Mouse (Mus musculus): ENCODE results near the gene Wdr73. TPM values are rescaled to one million over a fixed set of nuclear protein-coding genes. Genes with fewer than 3 reads are reported as not detected.

Wdr73 gene
- polyA plus RNA-seq, 1 experiment: 15.1 TPM

DNA sequence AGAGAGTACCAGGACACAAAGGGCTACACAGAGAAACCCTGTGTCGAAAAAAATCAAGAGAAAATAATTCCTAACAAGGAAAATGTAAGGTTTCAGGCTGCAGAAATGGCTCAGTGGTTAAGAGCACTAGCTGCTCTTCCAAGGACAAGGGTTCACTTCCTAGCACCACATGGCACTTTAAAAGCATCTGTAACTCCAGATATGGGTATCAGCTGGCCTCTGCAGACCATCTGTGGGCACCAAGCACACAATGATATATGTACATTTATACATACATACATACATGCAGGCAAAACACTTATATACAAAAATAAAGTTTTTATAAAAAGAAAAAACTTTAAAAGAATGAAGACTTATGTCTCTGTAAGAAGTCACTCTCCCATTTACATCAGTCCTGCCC, 34.8 kb upstream of the Wdr73 start:
- no peak for TF ChIP-seq USF1 (IDR thresholded peaks at IDR 0.05; ENCODE audit: low read depth)
- TF ChIP-seq TCF3 (IDR thresholded peaks at IDR 0.05; ENCODE audit: insufficient read length, low read depth): no peak
- no peak for TF ChIP-seq TCF12 (IDR thresholded peaks at IDR 0.05; ENCODE audit: insufficient read depth, poor library complexity, severe bottlenecking)
- TF ChIP-seq REST (IDR thresholded peaks at IDR 0.05; ENCODE audit: insufficient read depth, insufficient read length): no peak
- TF ChIP-seq POLR2A (IDR thresholded peaks at IDR 0.05; ENCODE audit: insufficient read length, low read depth): no peak
- no peak for TF ChIP-seq E2F4 (IDR thresholded peaks at IDR 0.05; ENCODE audit: insufficient read depth)
- Histone ChIP-seq H3ac (ENCODE audit: control insufficient read depth, insufficient read length) (no peak overlapping the region), H3K27me3 (ENCODE audit: control insufficient read depth, insufficient read depth, insufficient read length) (no peaks in the 10 kb centered on the region), H3K4me3 (no peak overlapping the region), H3K36me3 (ENCODE audit: control insufficient read depth, insufficient read depth) (peaks cover 22% of the 10 kb centered on the region), H3K4me2 (ENCODE audit: low read depth) (no peak overlapping the region), H3K79me2 (ENCODE audit: control insufficient read depth, insufficient read depth) (peaks cover 43% of the 10 kb centered on the region)

GRCm38 (mm10) chr7:80932777-80933176, 31.7 kb upstream of the Wdr73 start:
- Histone ChIP-seq H3K79me2 (ENCODE audit: control insufficient read depth, insufficient read depth) (peaks cover 22% of the 10 kb centered on the region), H3K4me2 (ENCODE audit: low read depth) (no peak overlapping the region), H3K36me3 (ENCODE audit: control insufficient read depth, insufficient read depth) (peaks cover 25% of the 10 kb centered on the region), H3K4me3 (no peak overlapping the region), H3ac (ENCODE audit: control insufficient read depth, insufficient read length) (no peak overlapping the region), H3K27me3 (ENCODE audit: control insufficient read depth, insufficient read depth, insufficient read length) (no peaks in the 10 kb centered on the region)
- no peak for TF ChIP-seq MYOG (IDR thresholded peaks at IDR 0.05; ENCODE audit: control insufficient read depth in 1 of 3, insufficient read depth in 1 of 3, insufficient read length in 2 of 3, low read depth in 2 of 3)
- no peak for TF ChIP-seq MYOD1 (IDR thresholded peaks at IDR 0.05; ENCODE audit: control insufficient read depth in 1 of 3, insufficient read length in 2 of 3, low read depth in 2 of 3)
- TF ChIP-seq E2F4 (IDR thresholded peaks at IDR 0.05; ENCODE audit: insufficient read depth): no peak
- no peak for TF ChIP-seq TCF12 (IDR thresholded peaks at IDR 0.05; ENCODE audit: insufficient read depth, poor library complexity, severe bottlenecking)

DNA sequence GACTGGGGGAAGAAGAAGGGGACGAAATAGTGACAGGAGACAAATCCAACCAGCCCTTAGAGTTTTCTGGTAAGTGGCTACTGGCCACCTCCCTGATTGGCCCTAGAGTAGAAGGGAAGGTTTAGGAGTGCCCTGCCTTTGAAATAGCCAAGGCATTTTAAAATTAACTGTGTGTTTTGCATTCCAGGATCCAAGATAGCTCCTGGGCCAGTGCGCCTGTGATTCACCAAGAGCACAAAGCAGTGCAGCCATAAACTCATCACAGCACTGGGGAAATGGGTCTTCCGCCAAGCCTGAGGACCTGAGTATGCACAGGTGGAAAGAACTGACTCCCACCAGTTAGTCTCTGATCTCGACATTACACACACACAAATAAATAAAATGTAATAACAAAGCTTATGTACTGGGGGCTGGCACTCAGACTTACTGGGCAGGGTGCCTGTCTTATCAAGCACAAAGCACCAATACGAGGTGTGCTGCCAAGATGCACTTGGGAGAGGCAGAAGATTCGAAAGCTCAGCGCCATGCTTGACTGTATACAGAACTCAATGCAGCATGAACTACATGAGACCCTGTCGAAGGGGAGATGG, 30.6 kb upstream of the Wdr73 start:
- peaks cover 33% of the 10 kb centered on the region for H3K36me3 ChIP-seq (ENCODE audit: control insufficient read depth, insufficient read depth)
- no peaks in the 10 kb centered on the region for H3K27me3 ChIP-seq (ENCODE audit: control insufficient read depth, insufficient read depth, insufficient read length)
- H3K4me3 ChIP-seq: no peak overlapping the region
- H3K4me2 ChIP-seq (ENCODE audit: low read depth): no peak overlapping the region
- no peak overlapping the region for H3ac ChIP-seq (ENCODE audit: control insufficient read depth, insufficient read length)
- no peak for TF ChIP-seq CEBPB (IDR thresholded peaks at IDR 0.05; ENCODE audit: insufficient read depth, poor library complexity, severe bottlenecking)
- no peak for TF ChIP-seq MYOD1 (IDR thresholded peaks at IDR 0.05; ENCODE audit: control insufficient read depth in 1 of 3, insufficient read length in 2 of 3, low read depth in 2 of 3)
- TF ChIP-seq USF1 (IDR thresholded peaks at IDR 0.05; ENCODE audit: low read depth): no peak
- TF ChIP-seq POLR2AphosphoS2 (IDR thresholded peaks at IDR 0.05; ENCODE audit: insufficient read length, low read depth): no peak
- TF ChIP-seq POLR2A (IDR thresholded peaks at IDR 0.05; ENCODE audit: insufficient read length, low read depth): no peak
- no peak for TF ChIP-seq MAX (IDR thresholded peaks at IDR 0.05; ENCODE audit: low read depth)
- TF ChIP-seq TCF3 (IDR thresholded peaks at IDR 0.05; ENCODE audit: insufficient read length, low read depth): no peak
- TF ChIP-seq SRF (IDR thresholded peaks at IDR 0.05; ENCODE audit: control insufficient read depth, insufficient read length, low read depth): no peak
- TF ChIP-seq E2F4 (IDR thresholded peaks at IDR 0.05; ENCODE audit: insufficient read depth): no peak
- no peak for TF ChIP-seq TCF12 (IDR thresholded peaks at IDR 0.05; ENCODE audit: insufficient read depth, poor library complexity, severe bottlenecking)
- no peak for TF ChIP-seq MYOG (IDR thresholded peaks at IDR 0.05; ENCODE audit: control insufficient read depth in 1 of 3, insufficient read depth in 1 of 3, insufficient read length in 2 of 3, low read depth in 2 of 3)
- H3K79me2 ChIP-seq (ENCODE audit: control insufficient read depth, insufficient read depth): peaks cover 17% of the 10 kb centered on the region

DNA sequence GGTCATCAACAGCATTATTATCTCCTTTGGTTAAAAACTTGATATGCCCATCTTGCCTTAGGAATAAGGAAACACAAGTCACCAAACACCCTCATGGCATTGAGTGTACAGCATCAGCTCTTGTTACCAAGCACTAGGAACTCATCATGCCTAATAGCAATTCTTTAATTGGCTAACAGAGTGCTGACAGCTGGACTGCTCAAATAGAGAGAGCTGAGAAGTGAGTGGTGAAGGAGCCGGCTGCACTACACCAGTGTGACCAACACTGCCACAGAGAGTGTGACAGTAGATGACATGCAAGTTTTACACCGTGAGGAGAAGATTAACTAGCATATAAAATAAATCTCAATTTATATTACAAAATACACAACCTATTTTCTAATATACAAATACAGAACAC, 22.1 kb upstream of the Wdr73 start:
- Histone ChIP-seq H3K79me2 (ENCODE audit: control insufficient read depth, insufficient read depth) (no peaks in the 10 kb centered on the region), H3K36me3 (ENCODE audit: control insufficient read depth, insufficient read depth) (peaks cover 24% of the 10 kb centered on the region), H3ac (ENCODE audit: control insufficient read depth, insufficient read length) (no peak overlapping the region), H3K4me2 (ENCODE audit: low read depth) (no peak overlapping the region), H3K4me3 (no peak overlapping the region), H3K27me3 (ENCODE audit: control insufficient read depth, insufficient read depth, insufficient read length) (no peaks in the 10 kb centered on the region)
- TF ChIP-seq POLR2AphosphoS2 (IDR thresholded peaks at IDR 0.05; ENCODE audit: insufficient read length, low read depth) (no peak), TCF12 (IDR thresholded peaks at IDR 0.05; ENCODE audit: insufficient read depth, poor library complexity, severe bottlenecking) (no peak), TCF3 (IDR thresholded peaks at IDR 0.05; ENCODE audit: insufficient read length, low read depth) (no peak), REST (IDR thresholded peaks at IDR 0.05; ENCODE audit: insufficient read depth, insufficient read length) (no peak), MYOG (IDR thresholded peaks at IDR 0.05; ENCODE audit: control insufficient read depth in 1 of 3, insufficient read depth in 1 of 3, insufficient read length in 2 of 3, low read depth in 2 of 3) (no peak), POLR2A (IDR thresholded peaks at IDR 0.05; ENCODE audit: insufficient read length, low read depth) (no peak), E2F4 (IDR thresholded peaks at IDR 0.05; ENCODE audit: insufficient read depth) (no peak)

DNA sequence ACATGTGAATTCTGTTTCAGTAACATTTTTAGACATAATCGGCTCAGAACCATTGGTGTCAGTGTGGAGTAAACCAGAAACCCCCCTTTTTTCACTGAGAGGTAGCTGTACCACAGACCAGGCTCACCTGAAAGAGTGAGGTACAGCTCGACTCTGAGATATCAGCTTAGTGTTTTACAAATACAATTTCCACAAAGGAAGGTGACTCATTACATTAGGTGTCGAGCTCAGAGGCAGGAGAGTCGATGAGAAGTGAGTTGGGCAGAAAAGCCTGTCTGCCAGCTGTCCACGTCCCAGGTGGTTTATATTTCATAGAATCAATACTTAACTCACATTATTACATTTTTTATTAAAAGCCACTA, 18.6 kb upstream of the Wdr73 start:
- TF ChIP-seq REST (IDR thresholded peaks at IDR 0.05; ENCODE audit: insufficient read depth, insufficient read length) (no peak), SRF (IDR thresholded peaks at IDR 0.05; ENCODE audit: control insufficient read depth, insufficient read length, low read depth) (no peak), CEBPB (IDR thresholded peaks at IDR 0.05; ENCODE audit: insufficient read depth, poor library complexity, severe bottlenecking) (no peak), MAX (IDR thresholded peaks at IDR 0.05; ENCODE audit: low read depth) (no peak), MYOG (IDR thresholded peaks at IDR 0.05; ENCODE audit: control insufficient read depth in 1 of 3, insufficient read depth in 1 of 3, insufficient read length in 2 of 3, low read depth in 2 of 3) (no peak), USF1 (IDR thresholded peaks at IDR 0.05; ENCODE audit: low read depth) (no peak), E2F4 (IDR thresholded peaks at IDR 0.05; ENCODE audit: insufficient read depth) (no peak), POLR2A (IDR thresholded peaks at IDR 0.05; ENCODE audit: insufficient read length, low read depth) (no peak), TCF3 (IDR thresholded peaks at IDR 0.05; ENCODE audit: insufficient read length, low read depth) (no peak), MYOD1 (IDR thresholded peaks at IDR 0.05; ENCODE audit: control insufficient read depth in 1 of 3, insufficient read length in 2 of 3, low read depth in 2 of 3) (no peak), POLR2AphosphoS2 (IDR thresholded peaks at IDR 0.05; ENCODE audit: insufficient read length, low read depth) (no peak)
- Histone ChIP-seq H3K4me2 (ENCODE audit: low read depth) (no peak overlapping the region), H3K27me3 (ENCODE audit: control insufficient read depth, insufficient read depth, insufficient read length) (no peaks in the 10 kb centered on the region), H3K79me2 (ENCODE audit: control insufficient read depth, insufficient read depth) (no peaks in the 10 kb centered on the region), H3ac (ENCODE audit: control insufficient read depth, insufficient read length) (no peak overlapping the region), H3K36me3 (ENCODE audit: control insufficient read depth, insufficient read depth) (peaks cover 5% of the 10 kb centered on the region), H3K4me3 (no peak overlapping the region)

All from myocyte (in vitro differentiated cells).